Mouse (Mus musculus) ovary, adult 10 weeks (tissue): ENCODE measurements around the gene Lrig2. TPM values are rescaled to one million over a fixed set of nuclear protein-coding genes. Genes with fewer than 3 reads are reported as not detected.

Experiments
- polyA plus RNA-seq: library from polyadenylated mRNA; stranded (reverse); fragments of 350-450 nt; fragmentation: Illumina TruSeq; extraction: RNeasy Lipid Tissue Mini Kit (QIAGEN cat#74804); gene quantifications from one replicate; pipeline ENCODE4 v1.2.3, GENCODE M21; 2014

Lrig2 gene
- 34.2 TPM for polyA plus RNA-seq

DNA sequence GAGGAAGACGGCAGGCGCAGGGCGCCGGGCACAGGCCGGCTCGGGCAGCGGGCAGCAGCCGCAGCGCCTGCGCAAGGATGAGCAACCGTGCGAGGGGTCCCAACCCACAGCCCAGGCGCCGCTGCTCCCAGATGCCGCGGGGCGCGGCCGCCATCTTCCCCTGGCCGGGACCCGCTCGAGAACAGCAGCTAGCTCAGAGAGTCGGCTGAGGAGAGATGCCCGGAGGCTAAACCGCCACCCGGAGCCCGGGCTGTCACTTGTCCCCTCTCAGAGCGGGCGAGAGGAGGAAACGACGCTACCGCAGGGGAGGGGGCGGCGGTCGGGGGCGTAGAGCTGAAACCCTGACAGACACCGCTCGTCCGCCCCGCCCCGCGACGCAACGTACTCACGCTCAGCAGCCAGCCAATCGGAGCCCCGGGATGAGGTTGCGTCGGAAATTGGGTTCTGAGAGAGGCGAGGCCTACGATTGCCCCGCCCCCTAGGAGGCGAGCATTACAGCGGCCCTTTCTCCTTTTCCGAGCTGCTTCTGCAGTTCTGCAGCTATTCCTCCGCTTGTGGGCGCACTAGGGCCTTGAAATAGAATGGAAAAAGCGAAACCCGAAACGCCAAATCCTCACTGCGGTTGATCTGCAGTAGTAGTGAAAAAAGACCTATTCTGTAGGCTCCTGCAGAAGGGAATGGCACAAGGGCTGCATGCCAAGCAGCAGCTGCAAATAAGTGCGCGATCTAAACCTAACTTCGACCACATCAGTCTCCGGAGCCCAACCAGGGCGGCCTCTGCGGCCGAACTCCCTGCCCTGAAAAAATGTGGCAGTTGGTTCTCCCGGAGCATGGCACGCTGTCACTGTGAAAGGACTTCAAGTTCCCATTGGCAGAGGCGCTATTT lies at the start of gene Lrig2:
Gene Lrig2 (minus strand): TSS at position 381 of the 886 bp plus-strand sequence.

Other genes starting within 250 kb of the Lrig2 start
- gene Slc16a1, start 126.8 kb upstream of the Lrig2 start, polyA plus RNA-seq: 90.7 TPM